Mouse (Mus musculus): ENCODE measurements at regions not wholly inside any gene's neighbourhood (a gene's known extent, or its start where the extent isn't known, plus 50 kb on each side); places are given as distances from the start of the nearest gene placed in this dataset.

- TF ChIP-seq POLR2AphosphoS5 (IDR thresholded peaks at IDR 0.05; ENCODE audit: insufficient replicate concordance, low read depth, low read length) (no peak), CTCF (IDR thresholded peaks at IDR 0.05; ENCODE audit: low read depth, low read length) (no peak), GATA1 (IDR thresholded peaks at IDR 0.05; ENCODE audit: borderline replicate concordance, low read length) (no peak), TAL1 (conservative IDR thresholded peaks at IDR 0.05; ENCODE audit: low read depth, low read length) (no peak), GATA2 (IDR thresholded peaks at IDR 0.05; ENCODE audit: borderline replicate concordance, low read depth, low read length) (no peak)
These were observed 103.0 kb upstream of the Arntl start for GRCm38 (mm10) chr7:113104265-113104664.

Data from G1E (cell line).